Mouse (Mus musculus) kidney, postnatal 0 days (tissue): ENCODE results near the gene Atg101. TPM values are rescaled to one million over a fixed set of nuclear protein-coding genes. Genes with fewer than 3 reads are reported as not detected.

Experiments used
- ATAC-seq: fragments of 200-750 bp; cut with Nextera tagmentation; replicated peaks from 2 replicates; pipeline ENCODE4 v1.8.0; 2017; ENCODE audit warnings: low read depth, moderate number of reproducible peaks, moderate TSS enrichment, moderate library complexity; ENCODE audit not compliant: low FRiP score
- DNase-seq: peaks from one replicate; pipeline ENCODE4 v3.0.0-alpha.2; 2016; ENCODE audit warnings: low spot score
- H3K27ac ChIP-seq: fragments of 300-500 bp; sonication (generic); 2 replicates; pipeline ENCODE4 v1.5.1; 2014; ENCODE audit warnings: mild to moderate bottlenecking
- H3K27me3 ChIP-seq: fragments of 300-500 bp; sonication (generic); 2 replicates; pipeline ENCODE4 v1.6.1; 2014; ENCODE audit warnings: low read length, mixed read lengths; ENCODE audit not compliant: insufficient read depth
- H3K36me3 ChIP-seq: fragments of 300-500 bp; sonication (generic); 2 replicates; pipeline ENCODE4 v1.6.1; 2014; ENCODE audit warnings: low read length, mixed read lengths; ENCODE audit not compliant: insufficient read depth
- H3K4me1 ChIP-seq: fragments of 300-500 bp; sonication (generic); replicated peaks from 2 replicates; pipeline ENCODE4 v1.6.1; 2014; ENCODE audit warnings: antibody characterized with exemption, low read length, mixed read lengths; ENCODE audit not compliant: insufficient read depth
- H3K4me2 ChIP-seq: fragments of 300-500 bp; sonication (generic); 2 replicates; pipeline ENCODE4 v1.6.1; 2014; ENCODE audit warnings: mild to moderate bottlenecking, low read length, moderate library complexity, mixed read lengths
- H3K4me3 ChIP-seq: fragments of 300-500 bp; sonication (generic); replicated peaks from 2 replicates; pipeline ENCODE4 v1.5.1; 2014; ENCODE audit warnings: low read depth, low read length
- H3K9ac ChIP-seq: fragments of 300-500 bp; sonication (generic); 2 replicates; pipeline ENCODE4 v1.6.1; 2014; ENCODE audit warnings: low read depth, low read length
- H3K9me3 ChIP-seq: fragments of 300-500 bp; sonication (generic); replicated peaks from 2 replicates; pipeline ENCODE4 v1.6.1; 2016; ENCODE audit warnings: low read length, inconsistent platforms, mixed read lengths
- CTCF ChIP-seq: IDR thresholded peaks from 2 replicates; pipeline ENCODE4 v1.5.1; 2016; ENCODE audit warnings: antibody characterized with exemption, low read depth, mild to moderate bottlenecking, moderate library complexity
- WGBS: fragments of 180-500 bp; shearing (Covaris S2); extraction: QIAGEN DNeasy Blood & Tissue Kit; methylation state at CpG from one replicate; pipeline ENCODE4 v1.1.7; 2014; 5-methylcytosine and 5-hydroxymethylcytosine counted together
- polyA plus RNA-seq: library from polyadenylated mRNA; unstranded; fragments of >200 nt; fragmentation: Nextera tagmentation; extraction: Ambion mirVana; gene quantifications from 2 replicates; pipeline ENCODE4 v1.2.1, GENCODE M21; 2015

Atg101 gene
- 77.1 and 79.5 TPM in 2 replicates for polyA plus RNA-seq

- WGBS, result under 1% methylated on average over 61 of the region's 61 CpGs
- Histone ChIP-seq H3K27ac (peak within 1 kb of the TSS; percentile 70), H3K36me3 (peaks cover 23% of the 10 kb centered on the region; the same call in 1 of the 2 replicates), H3K9ac (peak within 1 kb of the TSS; percentile 79), H3K4me2 (peak within 1 kb of the TSS; percentile 88), H3K4me1 (peaks cover 8% of the 10 kb centered on the region), H3K27me3 (no peaks in the 10 kb centered on the region), H3K4me3 (peak within 1 kb of the TSS; percentile 69), H3K9me3 (no peaks in the 10 kb centered on the region)
- ATAC-seq (peak; percentile 89), DNase-seq (peak; percentile 94)
- peak; percentile 92 for TF ChIP-seq CTCF
Observed at GRCm38 (mm10) chr15:101283911-101284750, at the start of gene Atg101. Gene Atg101, plus strand, starts transcription at chr15:101284272.

- DNase-seq (no peak), ATAC-seq (no peak)
- peaks cover 14% of the 10 kb centered on the region; the same call in 1 of the 2 replicates for H3K36me3 ChIP-seq
- H3K4me3 ChIP-seq, result no peak overlapping the region
- 70% methylated on average over 10 of the region's 10 CpGs for WGBS
- H3K27ac ChIP-seq, result 0 out of 2 replicates have a peak overlapping the region, but pooled peaks have one; percentile 31
- no peaks in the 10 kb centered on the region for H3K9me3 ChIP-seq
- no peak overlapping the region for H3K4me2 ChIP-seq
- peaks cover 8% of the 10 kb centered on the region; the same call in 1 of the 2 replicates for H3K4me1 ChIP-seq
- no peaks in the 10 kb centered on the region for H3K27me3 ChIP-seq
- no peak for TF ChIP-seq CTCF
- H3K9ac ChIP-seq, result no peak overlapping the region
Observed at GRCm38 (mm10) chr15:101234611-101235341, 49.3 kb upstream of the Atg101 start.

- TF ChIP-seq CTCF, result no peak
Observed at GRCm38 (mm10) chr15:101235342-101235698, 48.8 kb upstream of the Atg101 start.

GRCm38 (mm10) chr15:101235728-101236327 lies 48.2 kb upstream of the Atg101 start:
- Histone ChIP-seq H3K4me1 (peaks cover 8% of the 10 kb centered on the region; the same call in 1 of the 2 replicates), H3K4me3 (no peak overlapping the region), H3K4me2 (peak overlapping the region; percentile 33), H3K36me3 (peaks cover 7% of the 10 kb centered on the region; the same call in 1 of the 2 replicates), H3K27me3 (no peaks in the 10 kb centered on the region), H3K9ac (no peak overlapping the region), H3K9me3 (no peaks in the 10 kb centered on the region), H3K27ac (peak overlapping the region; percentile 31; the same call in 1 of the 2 replicates)
- DNase-seq, result no peak
- ATAC-seq, result peak; percentile 48; the same call in 1 of the 2 replicates
- WGBS, result 22% methylated on average over 12 of the region's 12 CpGs
- no peak for TF ChIP-seq CTCF

More at GRCm38 (mm10) chr15:101235342-101235698, 48.8 kb upstream of the Atg101 start:
- no peaks in the 10 kb centered on the region for H3K9me3 ChIP-seq
- no peaks in the 10 kb centered on the region for H3K27me3 ChIP-seq
- peaks cover 12% of the 10 kb centered on the region; the same call in 1 of the 2 replicates for H3K36me3 ChIP-seq
- no peak overlapping the region for H3K4me3 ChIP-seq
- WGBS, result 32% methylated on average over 5 of the region's 5 CpGs
- no peak for ATAC-seq
- peaks cover 8% of the 10 kb centered on the region; the same call in 1 of the 2 replicates for H3K4me1 ChIP-seq
- H3K27ac ChIP-seq, result peak overlapping the region; percentile 31; the same call in 1 of the 2 replicates
- no peak for DNase-seq
- no peak overlapping the region; the same call in 1 of the 2 replicates for H3K4me2 ChIP-seq
- no peak overlapping the region for H3K9ac ChIP-seq

GRCm38 (mm10) chr15:101236878-101237277 lies 47.2 kb upstream of the Atg101 start:
- Histone ChIP-seq H3K9ac (no peak overlapping the region), H3K4me1 (peaks cover 8% of the 10 kb centered on the region; the same call in 1 of the 2 replicates), H3K27me3 (no peaks in the 10 kb centered on the region), H3K4me2 (no peak overlapping the region), H3K27ac (no peak overlapping the region), H3K4me3 (no peak overlapping the region), H3K36me3 (no peaks in the 10 kb centered on the region), H3K9me3 (no peaks in the 10 kb centered on the region)
- DNase-seq (peak; percentile 85), ATAC-seq (no peak)
- peak; percentile 88 for TF ChIP-seq CTCF
- 12% methylated on average over 3 of the region's 3 CpGs for WGBS
